Mouse (Mus musculus) CH12.LX (cell line): ENCODE measurements around the gene Alox12. TPM values are rescaled to one million over a fixed set of nuclear protein-coding genes. Genes with fewer than 3 reads are reported as not detected.

Experiments used
- DNase-seq: peaks from one replicate; pipeline ENCODE4 v3.0.0-alpha.2; 2013; ENCODE audit errors: extremely low read depth
- H3K27ac ChIP-seq: 2 replicates; pipeline ENCODE4 v1.5.1; 2012; ENCODE audit warnings: low read depth, mild to moderate bottlenecking, control low read depth, moderate library complexity; ENCODE audit not compliant: insufficient read depth
- H3K27me3 ChIP-seq: replicated peaks from 2 replicates; pipeline ENCODE3; 2012; ENCODE audit warnings: inconsistent platforms
- H3K36me3 ChIP-seq, 2 experiments: replicated peaks in 1 of 2; 2 replicates each; pipeline versions ENCODE3 to v1.6.1; 2012; ENCODE audit warnings: inconsistent platforms in 1 of 2, low read length in 1 of 2, mild to moderate bottlenecking in 1 of 2, mixed read lengths in 1 of 2, moderate library complexity in 1 of 2; ENCODE audit not compliant: control insufficient read depth in 1 of 2, insufficient read depth in 1 of 2
- H3K4me1 ChIP-seq, 2 experiments: 2 replicates each; pipeline ENCODE4 v1.6.1; 2012; ENCODE audit warnings: inconsistent platforms in 1 of 2, moderate library complexity in 1 of 2; ENCODE audit not compliant: insufficient read depth in 2 of 2, control insufficient read depth in 1 of 2
- H3K4me2 ChIP-seq: 2 replicates; pipeline ENCODE4 v1.6.1; 2012; ENCODE audit warnings: low read depth, mild to moderate bottlenecking, control low read depth; ENCODE audit not compliant: poor library complexity, insufficient read depth, severe bottlenecking
- H3K4me3 ChIP-seq, 3 experiments: fragments of 150-350 bp in 1 of 3; sonication (generic) in 1 of 3; replicated peaks in 1 of 3; 2 replicates each; pipeline versions ENCODE3 to v1.5.1; 2011 to 2012; ENCODE audit warnings: low read depth in 2 of 3, low read length in 2 of 3, mild to moderate bottlenecking in 2 of 3, moderate library complexity in 2 of 3, control low read depth in 1 of 3, improper control_type of control experiment in 1 of 3, inconsistent platforms in 1 of 3, mixed read lengths in 1 of 3; ENCODE audit not compliant: poor library complexity in 1 of 3
- H3K79me2 ChIP-seq: replicated peaks from 2 replicates; pipeline ENCODE4 v1.6.1; 2012; ENCODE audit warnings: mild to moderate bottlenecking, moderate library complexity; ENCODE audit not compliant: control insufficient read depth, poor library complexity, insufficient read depth, severe bottlenecking; ENCODE audit errors: extremely low read depth
- H3K9ac ChIP-seq: 2 replicates; pipeline ENCODE4 v1.6.1; 2012; ENCODE audit warnings: low read depth, mild to moderate bottlenecking, control low read depth, moderate library complexity; ENCODE audit not compliant: insufficient read depth
- H3K9me3 ChIP-seq: replicated peaks from 2 replicates; pipeline ENCODE3; 2012; ENCODE audit warnings: low read length, inconsistent platforms, mixed read lengths
- BHLHE40 ChIP-seq: IDR thresholded peaks from 2 replicates; pipeline ENCODE4 v1.6.1; 2011; ENCODE audit warnings: mild to moderate bottlenecking, low read depth, low read length, improper control_type of control experiment
- CHD1 ChIP-seq: IDR thresholded peaks from 2 replicates; pipeline ENCODE4 v1.6.1; 2012; ENCODE audit warnings: low read depth, low read length, improper control_type of control experiment, inconsistent platforms
- CHD2 ChIP-seq: IDR thresholded peaks from 2 replicates; pipeline ENCODE4 v1.6.1; 2011; ENCODE audit warnings: low read length, improper control_type of control experiment
- CTCF ChIP-seq, 2 experiments: IDR thresholded peaks in 1 of 2; conservative IDR thresholded peaks in 1 of 2; 2 replicates each; pipeline ENCODE4 v1.5.1; 2011 to 2012; ENCODE audit warnings: low read depth in 2 of 2, low read length in 2 of 2, improper control_type of control experiment in 1 of 2, inconsistent platforms in 1 of 2, mild to moderate bottlenecking in 1 of 2, moderate library complexity in 1 of 2
- E2F4 ChIP-seq: IDR thresholded peaks from 2 replicates; pipeline ENCODE4 v1.6.1; 2011; ENCODE audit warnings: low read depth, low read length, improper control_type of control experiment; ENCODE audit not compliant: insufficient replicate concordance
- ELF1 ChIP-seq: IDR thresholded peaks from 2 replicates; pipeline ENCODE4 v1.6.1; 2014; ENCODE audit warnings: low read depth, mild to moderate bottlenecking, inconsistent platforms, low read length, improper control_type of control experiment
- EP300 ChIP-seq: IDR thresholded peaks from 2 replicates; pipeline ENCODE4 v1.6.1; 2011; ENCODE audit warnings: low read length, improper control_type of control experiment
- ETS1 ChIP-seq: conservative IDR thresholded peaks from 2 replicates; pipeline ENCODE4 v1.6.1; 2012; ENCODE audit warnings: low read depth, mild to moderate bottlenecking, inconsistent platforms, low read length, improper control_type of control experiment, moderate library complexity
- GABPA ChIP-seq: IDR thresholded peaks from 2 replicates; pipeline ENCODE4 v1.6.1; 2012; ENCODE audit warnings: low read depth, low read length, improper control_type of control experiment, inconsistent platforms; ENCODE audit not compliant: insufficient replicate concordance
- HCFC1 ChIP-seq: IDR thresholded peaks from 2 replicates; pipeline ENCODE4 v1.6.1; 2012; ENCODE audit warnings: low read depth, mild to moderate bottlenecking, inconsistent platforms, low read length, improper control_type of control experiment
- IRF4 ChIP-seq: IDR thresholded peaks from 2 replicates; pipeline ENCODE4 v1.6.1; 2014; ENCODE audit warnings: low read depth, mild to moderate bottlenecking, inconsistent platforms, low read length, improper control_type of control experiment
- JUN ChIP-seq: IDR thresholded peaks from 2 replicates; pipeline ENCODE4 v1.6.1; 2011; ENCODE audit warnings: low read depth, mild to moderate bottlenecking, low read length, improper control_type of control experiment, moderate library complexity; ENCODE audit not compliant: insufficient read depth
- JUND ChIP-seq: conservative IDR thresholded peaks from 2 replicates; pipeline ENCODE4 v1.6.1; 2011; ENCODE audit warnings: low read depth, low read length, improper control_type of control experiment
- KAT2A ChIP-seq: IDR thresholded peaks from 2 replicates; pipeline ENCODE4 v1.6.1; 2012; ENCODE audit warnings: low read length, improper control_type of control experiment, inconsistent platforms; ENCODE audit not compliant: insufficient replicate concordance
- MAFK ChIP-seq: IDR thresholded peaks from 2 replicates; pipeline ENCODE4 v1.6.1; 2011; ENCODE audit warnings: low read length, improper control_type of control experiment; ENCODE audit not compliant: insufficient replicate concordance
- MAX ChIP-seq: IDR thresholded peaks from 2 replicates; pipeline ENCODE4 v1.6.1; 2011; ENCODE audit warnings: low read length, improper control_type of control experiment
- MAZ ChIP-seq: IDR thresholded peaks from 2 replicates; pipeline ENCODE4 v1.6.1; 2012; ENCODE audit warnings: low read depth, mild to moderate bottlenecking, inconsistent platforms, low read length, improper control_type of control experiment, moderate library complexity
- MEF2A ChIP-seq: IDR thresholded peaks from 2 replicates; pipeline ENCODE4 v1.6.1; 2014; ENCODE audit warnings: low read depth, mild to moderate bottlenecking, inconsistent platforms, low read length, improper control_type of control experiment, borderline replicate concordance
- MXI1 ChIP-seq: IDR thresholded peaks from 2 replicates; pipeline ENCODE4 v1.6.1; 2011; ENCODE audit warnings: mild to moderate bottlenecking, low read depth, low read length, improper control_type of control experiment
- MYC ChIP-seq: IDR thresholded peaks from 2 replicates; pipeline ENCODE4 v1.6.1; 2011; ENCODE audit warnings: low read depth, mild to moderate bottlenecking, improper control_type of control experiment, low read length
- NELFE ChIP-seq: IDR thresholded peaks from 2 replicates; pipeline ENCODE4 v1.6.1; 2011; ENCODE audit warnings: low read depth, low read length, improper control_type of control experiment
- NRF1 ChIP-seq: IDR thresholded peaks from 2 replicates; pipeline ENCODE4 v1.6.1; 2014; ENCODE audit warnings: low read depth, mild to moderate bottlenecking, inconsistent platforms, low read length, improper control_type of control experiment, moderate library complexity
- PAX5 ChIP-seq: IDR thresholded peaks from 2 replicates; pipeline ENCODE4 v1.6.1; 2012; ENCODE audit warnings: low read length, inconsistent platforms, mixed read lengths
- POLR2A ChIP-seq: IDR thresholded peaks from 2 replicates; pipeline ENCODE4 v1.6.1; 2011; ENCODE audit warnings: low read depth, mild to moderate bottlenecking, improper control_type of control experiment, low read length
- POLR2AphosphoS2 ChIP-seq: IDR thresholded peaks from 2 replicates; pipeline ENCODE4 v1.6.1; 2011; ENCODE audit warnings: low read depth, low read length, improper control_type of control experiment
- RAD21 ChIP-seq: IDR thresholded peaks from 2 replicates; pipeline ENCODE4 v1.6.1; 2011; ENCODE audit warnings: low read depth, mild to moderate bottlenecking, low read length, improper control_type of control experiment, moderate library complexity
- RCOR1 ChIP-seq: conservative IDR thresholded peaks from 2 replicates; pipeline ENCODE4 v1.6.1; 2012; ENCODE audit warnings: low read depth, mild to moderate bottlenecking, inconsistent platforms, low read length, improper control_type of control experiment
- SIN3A ChIP-seq: IDR thresholded peaks from 2 replicates; pipeline ENCODE4 v1.6.1; 2012; ENCODE audit warnings: low read length, improper control_type of control experiment, inconsistent platforms
- SMC3 ChIP-seq: IDR thresholded peaks from 2 replicates; pipeline ENCODE4 v1.6.1; 2011; ENCODE audit warnings: low read depth, low read length, improper control_type of control experiment
- TBP ChIP-seq: conservative IDR thresholded peaks from 2 replicates; pipeline ENCODE4 v1.6.1; 2011; ENCODE audit warnings: low read depth, low read length, improper control_type of control experiment
- TCF12 ChIP-seq: IDR thresholded peaks from 2 replicates; pipeline ENCODE4 v1.6.1; 2014; ENCODE audit warnings: low read depth, mild to moderate bottlenecking, inconsistent platforms, low read length, improper control_type of control experiment
- USF1 ChIP-seq: IDR thresholded peaks from 2 replicates; pipeline ENCODE4 v1.6.1; 2014; ENCODE audit warnings: low read depth, mild to moderate bottlenecking, inconsistent platforms, low read length, improper control_type of control experiment
- USF2 ChIP-seq: conservative IDR thresholded peaks from 2 replicates; pipeline ENCODE4 v1.6.1; 2011; ENCODE audit warnings: low read depth, low read length, improper control_type of control experiment
- ZC3H11A ChIP-seq: IDR thresholded peaks from 2 replicates; pipeline ENCODE4 v1.6.1; 2012; ENCODE audit warnings: low read depth, mild to moderate bottlenecking, inconsistent platforms, low read length, improper control_type of control experiment
- ZKSCAN1 ChIP-seq: IDR thresholded peaks from 2 replicates; pipeline ENCODE4 v1.6.1; 2012; ENCODE audit warnings: low read depth, inconsistent platforms, low read length, improper control_type of control experiment, borderline replicate concordance
- ZMIZ1 ChIP-seq: IDR thresholded peaks from 2 replicates; pipeline ENCODE4 v1.6.1; 2012; ENCODE audit warnings: low read depth, mild to moderate bottlenecking, inconsistent platforms, low read length, improper control_type of control experiment
- ZNF384 ChIP-seq: IDR thresholded peaks from 2 replicates; pipeline ENCODE4 v1.6.1; 2012; ENCODE audit warnings: low read depth, low read length, improper control_type of control experiment, inconsistent platforms
- dilution Hi-C: fragments of 300-500 bp; cut with MboI; formaldehyde crosslinking; loops from 2 replicates; pipeline ENCODE4 v1.14.3; 2020; ENCODE audit warnings: low sequenced_read_pairs; ENCODE audit not compliant: extremely low pct_unique_long_range_greater_than_20kb, extremely low pct_ligation_motif_present
- in situ Hi-C: fragments of 300-500 bp; cut with MboI; formaldehyde crosslinking; loops from 3 replicates; pipeline ENCODE4 v1.14.3; 2019; ENCODE audit warnings: low sequenced_read_pairs, low pct_ligation_motif_present, low pct_unique_long_range_greater_than_20kb, mixed read lengths
- polyA plus RNA-seq: library from polyadenylated mRNA; unstranded; fragments of >175 nt; gene quantifications from 2 replicates; pipeline ENCODE4 v1.2.1, GENCODE M21; 2012; ENCODE audit warnings: low read depth; ENCODE audit not compliant: insufficient read length
- total RNA-seq, 2 experiments: library from RNA; depleted of rRNA; stranded (reverse); fragments of 300-350 nt in 1 of 2; fragments of >200 nt in 1 of 2; gene quantifications; 2 replicates each; pipeline ENCODE4 v1.2.3; 2012 to 2014

Alox12 gene
- total and polyA plus RNA-seq, 3 experiments: not detected

DNA sequence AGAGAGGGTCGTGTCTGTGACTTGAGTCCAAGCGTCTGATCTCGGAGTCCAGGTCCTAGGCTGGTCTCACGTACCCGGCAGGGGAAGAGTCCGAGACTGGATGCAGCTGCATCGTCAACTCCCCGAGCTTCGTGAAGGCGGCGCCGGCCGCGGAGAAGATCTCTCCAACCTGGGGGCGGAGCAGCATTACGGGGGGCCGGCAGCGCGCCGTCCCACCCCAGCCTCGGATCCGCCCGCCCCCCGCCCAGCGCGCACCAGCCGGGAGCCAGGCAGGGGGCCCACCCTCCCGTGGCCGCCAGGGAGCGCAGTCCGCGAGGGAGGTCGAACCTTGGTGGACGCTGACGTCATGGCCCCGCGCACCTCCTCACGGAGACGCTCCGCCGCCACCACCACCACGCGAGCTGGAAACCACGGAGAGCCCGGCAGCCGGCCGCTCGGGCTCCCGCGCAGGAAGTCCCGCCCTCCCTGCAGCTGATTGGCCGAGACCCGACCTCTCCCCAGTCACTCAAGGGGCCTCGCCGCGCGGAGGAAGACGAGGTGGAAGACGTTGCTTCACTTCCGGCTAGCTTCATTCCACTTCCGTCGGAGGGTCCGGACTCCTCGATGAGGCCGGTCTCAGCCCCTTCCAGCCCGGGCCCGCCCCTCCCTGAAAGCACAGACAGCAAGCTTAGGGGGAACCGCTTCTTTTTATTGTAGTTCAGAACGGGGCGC lies 17.5 kb downstream of the Alox12 start, which contains the start of gene 0610010K14Rik:
Gene 0610010K14Rik (minus strand): TSS at position 458 of the 711 bp plus-strand sequence.
- peak; percentile 98 for DNase-seq
- Histone ChIP-seq H3K36me3 (peaks cover 10 to 27% of the 10 kb centered on the region in 2 experiments), H3K27ac (peak within 1 kb of the TSS; percentile 78), H3K4me1 (peaks cover 4 to 26% of the 10 kb centered on the region in 2 experiments), H3K9me3 (no peaks in the 10 kb centered on the region), H3K27me3 (peaks cover 1% of the 10 kb centered on the region), H3K4me3 (peak within 1 kb of the TSS; percentile 77 to 96 (median 79)), H3K9ac (peak within 1 kb of the TSS; percentile 83), H3K79me2 (peaks cover 12% of the 10 kb centered on the region)
- in situ Hi-C loops: loop anchor here (25.0 kb wide), 2 partner anchors 375 to 525 kb away; partner anchors contain the start of genes 4930544D05Rik, Chrne and Zfp3
- dilution Hi-C loops: no loop called here
- TF ChIP-seq ELF1 (peak; percentile 92), USF2 (no peak), PAX5 (no peak), ZNF384 (no peak), MYC (peak; percentile 88; the same call in 1 of the 2 replicates), MAX (peak; percentile 86), HCFC1 (peak; percentile 85), GABPA (0 out of 2 replicates have a peak, but pooled peaks have one; percentile 22), NRF1 (peak; percentile 69), MAFK (no peak), ETS1 (peak; percentile 43), ZC3H11A (no peak), KAT2A (peak; percentile 90), JUN (peak; percentile 15; the same call in 1 of the 2 replicates), EP300 (no peak), POLR2AphosphoS2 (peak; percentile 95), RCOR1 (no peak), IRF4 (no peak), CHD2 (peak; percentile 91), MXI1 (peak; percentile 77), ZKSCAN1 (no peak), CHD1 (no peak), JUND (no peak), BHLHE40 (peak; percentile 72), NELFE (peak; percentile 92), RAD21 (no peak), MAZ (peak; percentile 82; the same call in 1 of the 2 replicates), USF1 (peak; percentile 6; the same call in 1 of the 2 replicates), MEF2A (peak; percentile 76; the same call in 1 of the 2 replicates), TCF12 (peak; percentile 100), POLR2A (peak; percentile 95), ZMIZ1 (peak; percentile 91), E2F4 (peak; percentile 62; the same call in 1 of the 2 replicates), TBP (peak; percentile 98), SIN3A (peak; percentile 38; the same call in 1 of the 2 replicates), CTCF (conservative IDR thresholded peaks at IDR 0.05 in 1 of 2, IDR thresholded peaks at IDR 0.05 in 1 of 2; ENCODE audit: low read depth in 2 of 2, low read length in 2 of 2) (peak in 1 of 2 experiments; percentile 67; a peak in 2 of 4 replicates), SMC3 (peak; percentile 32)
- TF ChIP-seq, all 38 proteins: peak for 25
- peak within 1 kb of the TSS; percentile 92 for H3K4me2 ChIP-seq
